Mouse (Mus musculus) liver, adult 2 months (tissue): Measurements from ENCODE around the gene Fam71b.

Experiments used
- CTCF ChIP-seq: fragments of 200-500 bp; IDR thresholded peaks from 2 replicates; pipeline ENCODE4 v1.5.1; 2011; ENCODE audit warnings: low read depth, low read length, control low read depth
- POLR2A ChIP-seq: fragments of 200-500 bp; IDR thresholded peaks from 2 replicates; pipeline ENCODE4 v1.6.1; 2011; ENCODE audit warnings: low read length, control low read depth; ENCODE audit not compliant: insufficient read depth; ENCODE audit errors: extremely low read depth

DNA sequence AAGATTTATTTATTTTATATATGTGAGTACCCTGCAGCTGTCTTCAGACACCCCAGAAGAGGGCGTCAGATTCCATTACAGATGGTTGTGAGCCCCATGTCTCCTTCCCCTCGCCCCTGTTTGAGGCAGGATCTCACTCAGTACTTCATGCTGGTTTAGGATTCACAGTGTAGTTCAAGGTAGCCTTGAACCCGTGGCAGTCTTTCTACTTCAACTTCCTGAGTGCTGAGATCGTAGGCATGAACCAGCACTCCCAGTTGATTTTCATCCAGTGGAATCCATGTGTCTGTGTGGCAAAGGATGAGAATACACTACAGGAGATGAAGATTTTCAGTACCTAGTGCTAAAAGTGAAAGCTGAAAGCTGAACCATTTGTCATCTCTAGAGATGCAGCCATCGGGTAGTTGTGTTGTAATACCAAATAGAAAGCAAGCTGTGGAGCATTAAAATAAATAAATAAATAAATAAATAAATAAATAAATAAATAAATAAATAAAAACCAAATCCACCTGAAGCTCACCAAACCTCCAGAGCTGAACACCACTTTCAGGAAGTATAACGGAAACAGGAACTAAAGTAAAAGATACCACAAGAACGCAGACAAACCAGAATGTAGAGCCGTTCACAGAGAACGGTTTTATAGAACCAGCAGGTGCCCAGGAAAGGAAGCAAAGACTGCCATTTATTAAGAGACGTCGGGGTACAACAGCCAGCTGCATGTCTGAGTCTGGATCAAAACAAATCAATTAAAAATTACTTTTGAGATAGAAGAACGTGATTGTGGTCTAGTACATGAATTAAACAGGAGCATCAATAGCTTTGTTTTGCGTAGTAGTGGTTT, 51.5 kb downstream of the Fam71b start:
- TF ChIP-seq POLR2A: no peak
- no peak for TF ChIP-seq CTCF
